Mouse (Mus musculus): ENCODE measurements around the gene Grm8. TPM values are rescaled to one million over a fixed set of nuclear protein-coding genes. Genes with fewer than 3 reads are reported as not detected.

The Grm8 gene
- polyA plus RNA-seq, 1 experiment from 2014 or later: 2.3 TPM

GRCm38 (mm10) chr6:27372416-27372815 lies 762.6 kb downstream of the Grm8 start:
- Histone ChIP-seq H3K9ac (no peak overlapping the region), H3K4me3 (no peak overlapping the region), H3K36me3 (no peaks in the 10 kb centered on the region), H3K4me1 (no peaks in the 10 kb centered on the region), H3K27ac (no peak overlapping the region), H3K4me2 (replicated peaks) (no peak overlapping the region), H3K27me3 (replicated peaks) (no peaks in the 10 kb centered on the region), H3K9me3 (no peaks in the 10 kb centered on the region)
- ATAC-seq (ENCODE audit: low FRiP score, low read depth): no peak

GRCm38 (mm10) chr6:27371095-27371494 lies 763.9 kb downstream of the Grm8 start:
- ATAC-seq (ENCODE audit: low FRiP score, low read depth): no peak
- Histone ChIP-seq H3K4me3 (no peak overlapping the region), H3K9ac (no peak overlapping the region), H3K9me3 (no peaks in the 10 kb centered on the region), H3K36me3 (no peaks in the 10 kb centered on the region), H3K27ac (no peak overlapping the region), H3K27me3 (replicated peaks) (no peaks in the 10 kb centered on the region), H3K4me2 (replicated peaks) (no peak overlapping the region), H3K4me1 (no peaks in the 10 kb centered on the region)
- WGBS: 76% methylated on average over 2 of the region's 2 CpGs

GRCm38 (mm10) chr6:27363775-27364174 lies 771.2 kb downstream of the Grm8 start:
- 79% methylated on average over 8 of the region's 8 CpGs for WGBS
- no peak overlapping the region for H3K27ac ChIP-seq
- H3K36me3 ChIP-seq: no peaks in the 10 kb centered on the region
- H3K4me2 ChIP-seq (replicated peaks): no peak overlapping the region
- no peak overlapping the region for H3K4me3 ChIP-seq
- H3K4me1 ChIP-seq: no peaks in the 10 kb centered on the region
- no peaks in the 10 kb centered on the region for H3K9me3 ChIP-seq
- H3K9ac ChIP-seq: no peak overlapping the region
- no peaks in the 10 kb centered on the region for H3K27me3 ChIP-seq (replicated peaks)
- ATAC-seq (ENCODE audit: low FRiP score, low read depth): no peak

DNA sequence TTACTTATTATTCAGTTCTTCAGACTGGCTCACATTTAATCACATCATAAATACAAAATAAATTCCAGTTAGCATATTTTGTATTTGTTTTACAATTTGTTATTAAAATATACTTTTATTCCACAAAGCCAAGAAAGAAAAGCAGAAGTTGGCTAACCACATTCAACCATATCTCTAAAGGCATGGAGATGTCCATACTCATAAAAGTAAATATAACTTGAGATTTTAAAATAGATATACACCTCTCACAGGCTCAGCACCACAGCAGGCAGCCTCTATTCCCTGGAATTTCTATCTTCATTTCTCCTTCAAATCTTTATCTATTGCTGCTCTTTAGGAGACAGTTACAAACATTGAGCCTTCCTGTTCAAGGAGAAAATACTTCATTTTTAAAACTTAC lies 774.5 kb downstream of the Grm8 start:
- ATAC-seq (ENCODE audit: low FRiP score, low read depth): no peak
- Histone ChIP-seq H3K9ac (no peak overlapping the region), H3K9me3 (no peaks in the 10 kb centered on the region)

DNA sequence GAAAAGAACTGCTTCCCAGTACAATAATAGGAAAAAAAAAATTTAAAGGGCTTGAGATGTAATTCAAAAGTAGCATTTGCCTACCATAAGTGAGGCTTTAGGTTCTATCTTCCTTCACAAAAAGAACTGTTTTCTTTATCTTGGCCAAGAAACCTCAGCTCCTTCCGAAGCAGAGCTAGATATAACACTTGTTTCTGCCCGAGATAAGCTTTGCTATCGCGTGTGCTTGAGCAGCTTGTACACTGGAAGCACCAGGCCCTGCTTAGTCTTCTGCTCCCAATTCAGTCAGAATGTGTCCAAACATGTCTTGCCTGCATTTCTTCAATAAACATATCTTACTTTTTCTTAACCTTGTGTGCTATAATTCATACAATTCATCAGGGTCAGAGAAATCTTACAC lies 783.8 kb downstream of the Grm8 start:
- Histone ChIP-seq H3K27ac (no peak overlapping the region), H3K9me3 (no peaks in the 10 kb centered on the region), H3K27me3 (replicated peaks) (no peaks in the 10 kb centered on the region), H3K4me3 (no peak overlapping the region), H3K36me3 (no peaks in the 10 kb centered on the region), H3K4me1 (no peaks in the 10 kb centered on the region), H3K4me2 (replicated peaks) (no peak overlapping the region), H3K9ac (no peak overlapping the region)
- ATAC-seq (ENCODE audit: low FRiP score, low read depth): no peak
- 97% methylated on average over 4 of the region's 4 CpGs for WGBS

More for the DNA sequence above, 774.5 kb downstream of the Grm8 start:
- Histone ChIP-seq H3K27me3 (replicated peaks) (no peaks in the 10 kb centered on the region), H3K36me3 (no peaks in the 10 kb centered on the region), H3K4me3 (no peak overlapping the region), H3K4me2 (replicated peaks) (no peak overlapping the region), H3K27ac (no peak overlapping the region), H3K4me1 (no peaks in the 10 kb centered on the region)

GRCm38 (mm10) chr6:27348272-27348671 lies 786.7 kb downstream of the Grm8 start:
- no peak overlapping the region for H3K27ac ChIP-seq
- ATAC-seq (ENCODE audit: low FRiP score, low read depth): no peak
- 76% methylated on average over 2 of the region's 2 CpGs for WGBS
- no peaks in the 10 kb centered on the region for H3K27me3 ChIP-seq (replicated peaks)
- no peak overlapping the region for H3K4me3 ChIP-seq
- H3K36me3 ChIP-seq: no peaks in the 10 kb centered on the region
- H3K4me2 ChIP-seq (replicated peaks): no peak overlapping the region
- H3K9ac ChIP-seq: no peak overlapping the region
- no peaks in the 10 kb centered on the region for H3K4me1 ChIP-seq
- H3K9me3 ChIP-seq: no peaks in the 10 kb centered on the region

GRCm38 (mm10) chr6:27346311-27346710 lies 788.7 kb downstream of the Grm8 start:
- Histone ChIP-seq H3K27ac (no peak overlapping the region), H3K4me1 (no peaks in the 10 kb centered on the region), H3K4me2 (replicated peaks) (no peak overlapping the region), H3K36me3 (no peaks in the 10 kb centered on the region), H3K4me3 (no peak overlapping the region), H3K9ac (no peak overlapping the region), H3K27me3 (replicated peaks) (no peaks in the 10 kb centered on the region), H3K9me3 (no peaks in the 10 kb centered on the region)
- WGBS: 66% methylated on average over 1 of the region's 1 CpGs
- no peak for ATAC-seq (ENCODE audit: low FRiP score, low read depth)

- Histone ChIP-seq H3K9me3 (no peaks in the 10 kb centered on the region), H3K27me3 (replicated peaks) (no peaks in the 10 kb centered on the region), H3K9ac (no peak overlapping the region), H3K4me2 (replicated peaks) (no peak overlapping the region), H3K36me3 (no peaks in the 10 kb centered on the region), H3K4me1 (no peaks in the 10 kb centered on the region), H3K4me3 (no peak overlapping the region), H3K27ac (no peak overlapping the region)
- no peak for ATAC-seq (ENCODE audit: low FRiP score, low read depth)
- WGBS: 89% methylated on average over 4 of the region's 4 CpGs
Measured at GRCm38 (mm10) chr6:27340131-27340530, 794.8 kb downstream of the Grm8 start.

- no peaks in the 10 kb centered on the region for H3K27me3 ChIP-seq (replicated peaks)
- no peak overlapping the region for H3K9ac ChIP-seq
- no peaks in the 10 kb centered on the region for H3K36me3 ChIP-seq
- H3K9me3 ChIP-seq: no peaks in the 10 kb centered on the region
- ATAC-seq (ENCODE audit: low FRiP score, low read depth): no peak
- 82% methylated on average over 1 of the region's 1 CpGs for WGBS
- no peak overlapping the region for H3K27ac ChIP-seq
- no peaks in the 10 kb centered on the region for H3K4me1 ChIP-seq
- no peak overlapping the region for H3K4me2 ChIP-seq (replicated peaks)
- no peak overlapping the region for H3K4me3 ChIP-seq
Measured at GRCm38 (mm10) chr6:27318575-27318974, 816.4 kb downstream of the Grm8 start.

GRCm38 (mm10) chr6:27317422-27317821 lies 817.6 kb downstream of the Grm8 start:
- no peaks in the 10 kb centered on the region for H3K27me3 ChIP-seq (replicated peaks)
- no peaks in the 10 kb centered on the region for H3K4me1 ChIP-seq
- H3K27ac ChIP-seq: no peak overlapping the region
- H3K9me3 ChIP-seq: no peaks in the 10 kb centered on the region
- H3K9ac ChIP-seq: no peak overlapping the region
- no peak for ATAC-seq (ENCODE audit: low FRiP score, low read depth)
- H3K4me3 ChIP-seq: no peak overlapping the region
- WGBS: 56% methylated on average over 3 of the region's 3 CpGs
- H3K36me3 ChIP-seq: no peaks in the 10 kb centered on the region
- no peak overlapping the region for H3K4me2 ChIP-seq (replicated peaks)

- no peaks in the 10 kb centered on the region for H3K4me1 ChIP-seq
- H3K27me3 ChIP-seq (replicated peaks): no peaks in the 10 kb centered on the region
- H3K9ac ChIP-seq: no peak overlapping the region
- WGBS: 89% methylated on average over 1 of the region's 1 CpGs
- no peaks in the 10 kb centered on the region for H3K36me3 ChIP-seq
- H3K4me3 ChIP-seq: no peak overlapping the region
- H3K27ac ChIP-seq: no peak overlapping the region
- H3K4me2 ChIP-seq (replicated peaks): no peak overlapping the region
- no peaks in the 10 kb centered on the region for H3K9me3 ChIP-seq
- no peak for ATAC-seq (ENCODE audit: low FRiP score, low read depth)
Measured at GRCm38 (mm10) chr6:27316018-27316417, 819.0 kb downstream of the Grm8 start.

DNA sequence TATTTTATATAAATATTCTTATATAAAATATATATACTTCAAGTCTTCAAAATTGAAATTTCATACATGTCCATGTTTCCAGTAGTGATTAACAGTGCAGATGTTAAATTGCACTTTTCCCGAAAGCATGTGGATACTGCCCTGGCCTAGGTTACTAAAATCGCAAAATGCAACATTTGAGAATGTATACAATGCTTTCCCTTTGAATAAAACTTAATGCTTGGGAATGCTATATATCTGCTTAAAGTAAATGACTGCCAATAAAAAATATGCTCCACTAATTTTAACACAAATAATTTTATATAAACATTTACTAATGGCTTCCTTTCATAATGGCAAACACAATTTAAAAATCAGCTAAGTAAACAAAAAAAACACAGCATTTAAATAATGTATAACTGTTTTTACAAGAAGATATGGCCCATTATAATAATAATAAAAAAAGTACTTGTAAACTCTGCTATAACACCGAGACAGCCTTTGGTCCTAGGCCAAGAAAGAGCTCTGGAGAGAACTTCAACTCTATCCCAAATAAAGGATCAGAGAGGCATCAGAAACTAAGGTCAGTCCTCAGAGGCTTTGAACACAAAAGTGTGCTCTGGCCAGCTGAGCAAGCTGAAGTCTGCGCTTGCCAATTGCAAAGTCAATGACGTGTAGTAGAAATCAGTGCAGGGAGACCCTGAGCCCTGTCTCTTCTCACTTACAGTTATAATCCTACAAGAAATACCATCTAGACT lies 820.5 kb downstream of the Grm8 start:
- Histone ChIP-seq H3K27me3 (replicated peaks) (no peaks in the 10 kb centered on the region), H3K9me3 (no peaks in the 10 kb centered on the region), H3K36me3 (no peaks in the 10 kb centered on the region), H3K4me1 (no peaks in the 10 kb centered on the region), H3K4me3 (no peak overlapping the region), H3K4me2 (replicated peaks) (no peak overlapping the region), H3K9ac (no peak overlapping the region), H3K27ac (no peak overlapping the region)
- ATAC-seq (ENCODE audit: low FRiP score, low read depth): no peak
- 91% methylated on average over 5 of the region's 5 CpGs for WGBS

- H3K9ac ChIP-seq: no peak overlapping the region
- H3K9me3 ChIP-seq: no peaks in the 10 kb centered on the region
- no peak overlapping the region for H3K4me3 ChIP-seq
- no peaks in the 10 kb centered on the region for H3K27me3 ChIP-seq (replicated peaks)
- H3K4me2 ChIP-seq (replicated peaks): no peak overlapping the region
- H3K36me3 ChIP-seq: no peaks in the 10 kb centered on the region
- no peak for ATAC-seq (ENCODE audit: low FRiP score, low read depth)
- H3K4me1 ChIP-seq: no peaks in the 10 kb centered on the region
- no peak overlapping the region for H3K27ac ChIP-seq
Measured at GRCm38 (mm10) chr6:27310401-27310800, 824.6 kb downstream of the Grm8 start.

Data from neural tube, embryonic 12.5 days (tissue).